Mouse (Mus musculus): ENCODE measurements around the gene Rnf208. TPM values are rescaled to one million over a fixed set of nuclear protein-coding genes. Genes with fewer than 3 reads are reported as not detected.
A peak's percentile ranks its signal among the peaks of the same experiment; 100 is the strongest.

Rnf208 gene
- total and polyA plus RNA-seq, 2 experiments: 0.48 TPM; not detected in 1

DNA sequence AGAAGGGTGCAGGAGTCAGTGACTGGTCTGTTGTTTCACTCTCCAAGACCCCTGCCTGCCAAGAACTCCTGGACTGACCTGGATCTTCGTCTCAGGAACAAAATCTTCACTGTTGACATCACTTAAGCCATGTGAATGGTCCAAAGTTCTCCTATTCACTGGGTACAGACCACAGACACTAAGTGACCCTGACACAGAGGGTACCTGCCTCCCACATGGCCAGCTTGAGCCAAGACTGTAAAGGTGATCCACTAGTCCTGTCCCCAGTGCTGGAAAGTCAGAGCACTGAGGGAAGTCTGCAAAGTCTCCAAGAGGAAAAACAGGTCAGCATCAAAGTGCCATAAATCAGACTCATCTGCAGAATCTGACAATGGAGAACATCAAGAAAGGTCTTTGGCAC is 34.5 kb upstream of the Rnf208 start:
- Histone ChIP-seq H3K27me3 (ENCODE audit: control insufficient read depth, insufficient read depth, low read length) (no peaks in the 10 kb centered on the region), H3K9ac (ENCODE audit: low read depth, low read length) (no peak overlapping the region), H3K4me3 (ENCODE audit: insufficient read depth, low read depth, low read length) (no peak overlapping the region), H3K79me2 (ENCODE audit: control insufficient read depth, insufficient read depth, low read length) (peaks cover 16% of the 10 kb centered on the region; the same call in 1 of the 2 replicates), H3K27ac (replicated peaks; ENCODE audit: insufficient read depth, low read depth, low read length) (no peak overlapping the region), H3K4me1 (ENCODE audit: control insufficient read depth, insufficient read depth, low read length) (peaks cover 10% of the 10 kb centered on the region), H3K36me3 (ENCODE audit: control insufficient read depth, insufficient read depth, low read length) (peaks cover 15% of the 10 kb centered on the region)
- no peak for TF ChIP-seq CTCF (IDR thresholded peaks at IDR 0.05; ENCODE audit: low read depth, low read length)
- TF ChIP-seq POLR2A (IDR thresholded peaks at IDR 0.05; ENCODE audit: extremely low read depth, insufficient read depth, low read length): no peak
- WGBS: 50% methylated on average over 1 of the region's 1 CpGs
- DNase-seq (ENCODE audit: extremely low read depth, low read depth, low spot score): no peak

DNA sequence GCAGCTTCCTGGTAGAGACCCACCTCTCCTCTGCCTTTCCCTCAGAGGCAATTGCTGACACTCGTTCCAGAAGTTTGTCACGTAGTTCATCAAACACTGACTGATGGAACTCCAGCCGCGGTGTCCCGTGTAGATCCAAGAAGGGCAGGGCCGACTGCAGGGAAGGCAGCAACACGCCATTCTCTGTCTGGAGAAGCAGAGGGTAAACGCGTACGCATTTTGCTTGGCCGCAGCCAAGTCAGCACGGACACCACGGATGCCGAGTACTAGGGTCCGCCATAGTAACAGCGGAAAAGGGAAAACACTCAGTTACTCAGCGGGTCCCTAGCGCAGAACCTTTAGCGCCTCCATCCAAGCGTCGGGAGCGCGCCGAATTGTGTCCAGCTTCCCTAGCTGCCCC is 31.4 kb upstream of the Rnf208 start:
- peaks cover 16% of the 10 kb centered on the region; the same call in 1 of the 2 replicates for H3K79me2 ChIP-seq (ENCODE audit: control insufficient read depth, insufficient read depth, low read length)
- peaks cover 2% of the 10 kb centered on the region; the same call in 1 of the 2 replicates for H3K36me3 ChIP-seq (ENCODE audit: control insufficient read depth, insufficient read depth, low read length)
- H3K27ac ChIP-seq (replicated peaks; ENCODE audit: insufficient read depth, low read depth, low read length): peak overlapping the region; percentile 76
- no peak for DNase-seq (ENCODE audit: extremely low read depth, low read depth, low spot score)
- H3K27me3 ChIP-seq (ENCODE audit: control insufficient read depth, insufficient read depth, low read length): no peaks in the 10 kb centered on the region
- H3K4me1 ChIP-seq (ENCODE audit: control insufficient read depth, insufficient read depth, low read length): peaks cover 10% of the 10 kb centered on the region
- under 1% methylated on average over 24 of the region's 24 CpGs for WGBS
- H3K9ac ChIP-seq (ENCODE audit: low read depth, low read length): peak overlapping the region; percentile 95
- TF ChIP-seq CTCF (IDR thresholded peaks at IDR 0.05; ENCODE audit: low read depth, low read length): no peak
- H3K4me3 ChIP-seq (ENCODE audit: insufficient read depth, low read depth, low read length): peak overlapping the region; percentile 94

DNA sequence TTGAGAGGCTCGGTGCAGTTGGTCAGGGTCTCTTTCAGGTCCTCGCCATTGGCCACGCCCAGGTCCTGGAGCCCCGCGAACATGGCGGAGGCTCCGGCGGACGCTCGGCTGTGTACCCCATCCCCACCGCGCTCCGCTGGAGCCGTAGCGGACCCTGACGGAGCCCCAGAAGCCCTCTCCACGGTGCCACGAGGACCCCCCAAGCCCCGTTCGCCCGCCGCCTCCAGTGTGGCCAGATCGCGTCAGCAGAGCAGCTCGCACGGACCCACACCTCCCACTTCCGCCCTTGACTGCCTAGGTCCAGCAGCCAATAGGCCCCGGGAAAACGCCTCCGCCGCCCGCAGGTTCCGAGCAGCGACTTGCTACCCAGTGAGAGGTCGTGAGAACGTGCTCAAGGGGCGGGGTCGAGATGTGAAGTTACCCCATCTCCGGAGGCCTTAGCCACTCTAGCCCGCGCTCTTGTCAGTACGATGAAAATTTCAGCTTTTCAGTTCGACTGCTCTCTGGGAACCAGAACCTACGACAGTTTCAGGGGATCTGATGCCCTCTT is 30.9 kb upstream of the Rnf208 start, which contains the start of gene Nelfb:
Gene Nelfb, minus strand, starts transcription at position 369 of the 550 bp plus-strand sequence.
- Histone ChIP-seq H3K27ac (replicated peaks; ENCODE audit: insufficient read depth, low read depth, low read length) (peak within 1 kb of the TSS; percentile 76), H3K4me3 (ENCODE audit: insufficient read depth, low read depth, low read length) (peak within 1 kb of the TSS; percentile 94), H3K4me1 (ENCODE audit: control insufficient read depth, insufficient read depth, low read length) (peaks cover 10% of the 10 kb centered on the region), H3K79me2 (ENCODE audit: control insufficient read depth, insufficient read depth, low read length) (peaks cover 16% of the 10 kb centered on the region; the same call in 1 of the 2 replicates), H3K36me3 (ENCODE audit: control insufficient read depth, insufficient read depth, low read length) (peaks cover 2% of the 10 kb centered on the region; the same call in 1 of the 2 replicates), H3K27me3 (ENCODE audit: control insufficient read depth, insufficient read depth, low read length) (no peaks in the 10 kb centered on the region), H3K9ac (ENCODE audit: low read depth, low read length) (peak within 1 kb of the TSS; percentile 95)
- 1% methylated on average over 44 of the region's 44 CpGs for WGBS
- DNase-seq (ENCODE audit: extremely low read depth, low read depth, low spot score): peak; percentile 75
- TF ChIP-seq POLR2A (IDR thresholded peaks at IDR 0.05; ENCODE audit: extremely low read depth, insufficient read depth, low read length): peak; percentile 60
- no peak for TF ChIP-seq CTCF (IDR thresholded peaks at IDR 0.05; ENCODE audit: low read depth, low read length)

GRCm38 (mm10) chr2:25213266-25213865 is 28.7 kb upstream of the Rnf208 start:
- Histone ChIP-seq H3K36me3 (ENCODE audit: control insufficient read depth, insufficient read depth, low read length) (peaks cover 2% of the 10 kb centered on the region; the same call in 1 of the 2 replicates), H3K27ac (replicated peaks; ENCODE audit: insufficient read depth, low read depth, low read length) (no peak overlapping the region), H3K79me2 (ENCODE audit: control insufficient read depth, insufficient read depth, low read length) (peaks cover 16% of the 10 kb centered on the region; the same call in 1 of the 2 replicates), H3K9ac (ENCODE audit: low read depth, low read length) (no peak overlapping the region), H3K4me3 (ENCODE audit: insufficient read depth, low read depth, low read length) (no peak overlapping the region), H3K27me3 (ENCODE audit: control insufficient read depth, insufficient read depth, low read length) (no peaks in the 10 kb centered on the region), H3K4me1 (ENCODE audit: control insufficient read depth, insufficient read depth, low read length) (peaks cover 10% of the 10 kb centered on the region)
- WGBS: 79% methylated on average over 23 of the region's 23 CpGs
- DNase-seq (ENCODE audit: extremely low read depth, low read depth, low spot score): no peak
- TF ChIP-seq CTCF (IDR thresholded peaks at IDR 0.05; ENCODE audit: low read depth, low read length) (no peak), POLR2A (IDR thresholded peaks at IDR 0.05; ENCODE audit: extremely low read depth, insufficient read depth, low read length) (no peak)

GRCm38 (mm10) chr2:25214444-25214843 is 27.6 kb upstream of the Rnf208 start, which contains the start of gene Stpg3:
Stpg3 (minus strand) TSS chr2:25214637.
- H3K9ac ChIP-seq (ENCODE audit: low read depth, low read length): no peak within 1 kb of the TSS
- peaks cover 10% of the 10 kb centered on the region for H3K4me1 ChIP-seq (ENCODE audit: control insufficient read depth, insufficient read depth, low read length)
- DNase-seq (ENCODE audit: extremely low read depth, low read depth, low spot score): no peak
- no peaks in the 10 kb centered on the region for H3K36me3 ChIP-seq (ENCODE audit: control insufficient read depth, insufficient read depth, low read length)
- H3K27me3 ChIP-seq (ENCODE audit: control insufficient read depth, insufficient read depth, low read length): no peaks in the 10 kb centered on the region
- no peak within 1 kb of the TSS for H3K4me3 ChIP-seq (ENCODE audit: insufficient read depth, low read depth, low read length)
- no peak within 1 kb of the TSS for H3K27ac ChIP-seq (replicated peaks; ENCODE audit: insufficient read depth, low read depth, low read length)
- 66% methylated on average over 3 of the region's 3 CpGs for WGBS
- TF ChIP-seq POLR2A (IDR thresholded peaks at IDR 0.05; ENCODE audit: extremely low read depth, insufficient read depth, low read length): no peak
- TF ChIP-seq CTCF (IDR thresholded peaks at IDR 0.05; ENCODE audit: low read depth, low read length): no peak
- peaks cover 16% of the 10 kb centered on the region; the same call in 1 of the 2 replicates for H3K79me2 ChIP-seq (ENCODE audit: control insufficient read depth, insufficient read depth, low read length)

DNA sequence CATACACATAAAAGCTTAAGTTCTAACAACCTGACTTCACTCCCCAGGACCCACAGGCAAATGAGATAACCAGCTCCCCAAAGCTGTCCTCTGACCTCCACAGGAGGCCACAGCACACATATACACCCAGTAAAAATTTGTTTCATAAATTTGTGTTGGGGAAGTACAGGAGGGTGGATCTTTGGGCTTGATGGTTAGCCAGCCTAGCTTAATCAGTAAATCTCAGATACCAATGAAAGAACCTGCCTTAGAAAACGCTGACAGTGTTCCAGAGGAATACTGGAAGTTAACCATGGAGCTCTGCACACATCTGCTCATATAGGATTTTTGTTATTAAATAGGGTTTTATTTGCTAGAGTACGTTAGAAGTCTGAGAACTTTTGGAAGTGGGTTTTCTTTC is 24.4 kb upstream of the Rnf208 start:
- no peaks in the 10 kb centered on the region for H3K79me2 ChIP-seq (ENCODE audit: control insufficient read depth, insufficient read depth, low read length)
- TF ChIP-seq CTCF (IDR thresholded peaks at IDR 0.05; ENCODE audit: low read depth, low read length) (no peak), POLR2A (IDR thresholded peaks at IDR 0.05; ENCODE audit: extremely low read depth, insufficient read depth, low read length) (no peak)
- H3K9ac ChIP-seq (ENCODE audit: low read depth, low read length): no peak overlapping the region
- no peak for DNase-seq (ENCODE audit: extremely low read depth, low read depth, low spot score)
- no peaks in the 10 kb centered on the region for H3K27me3 ChIP-seq (ENCODE audit: control insufficient read depth, insufficient read depth, low read length)
- H3K4me1 ChIP-seq (ENCODE audit: control insufficient read depth, insufficient read depth, low read length): no peaks in the 10 kb centered on the region
- no peaks in the 10 kb centered on the region; the same call in 1 of the 2 replicates for H3K36me3 ChIP-seq (ENCODE audit: control insufficient read depth, insufficient read depth, low read length)
- H3K4me3 ChIP-seq (ENCODE audit: insufficient read depth, low read depth, low read length): no peak overlapping the region
- 70% methylated on average over 2 of the region's 2 CpGs for WGBS
- no peak overlapping the region for H3K27ac ChIP-seq (replicated peaks; ENCODE audit: insufficient read depth, low read depth, low read length)

All from liver, adult 2 months (tissue).